Mouse (Mus musculus) forebrain, embryonic 14.5 days (tissue): ENCODE measurements around the gene Gm9639. TPM values are rescaled to one million over a fixed set of nuclear protein-coding genes. Genes with fewer than 3 reads are reported as not detected.
"Not testable (repeated sequence)": the region's sequence is repeated elsewhere in the genome, so short reads cannot be mapped to it uniquely, and the experiment has no call there.

ENCODE experiments used
- ATAC-seq: fragments of 200-750 bp; cut with Nextera tagmentation; 2 replicates; pipeline ENCODE4 v1.8.0; 2017; ENCODE audit warnings: mild to moderate bottlenecking, moderate library complexity
- DNase-seq: peaks from one replicate; pipeline ENCODE4 v3.0.0-alpha.2; 2015; ENCODE audit warnings: low spot score
- H3K27ac ChIP-seq: fragments of 300-500 bp; sonication (generic); 2 replicates; pipeline ENCODE4 v1.5.1; 2014; ENCODE audit warnings: low read depth, mild to moderate bottlenecking, control low read depth, low read length, moderate library complexity
- H3K27me3 ChIP-seq: fragments of 300-500 bp; sonication (generic); replicated peaks from 2 replicates; pipeline ENCODE4 v1.6.1; 2014; ENCODE audit warnings: low read length, control low read depth, mixed read lengths; ENCODE audit not compliant: control insufficient read depth, insufficient read depth
- H3K36me3 ChIP-seq: fragments of 300-500 bp; sonication (generic); 2 replicates; pipeline ENCODE4 v1.6.1; 2014; ENCODE audit warnings: low read length, control low read depth; ENCODE audit not compliant: control insufficient read depth, insufficient read depth
- H3K4me1 ChIP-seq: fragments of 300-500 bp; sonication (generic); 2 replicates; pipeline ENCODE4 v1.6.1; 2014; ENCODE audit warnings: antibody characterized with exemption, low read length, control low read depth; ENCODE audit not compliant: control insufficient read depth, insufficient read depth
- H3K4me2 ChIP-seq: fragments of 300-500 bp; sonication (generic); 2 replicates; pipeline ENCODE4 v1.6.1; 2014; ENCODE audit warnings: mild to moderate bottlenecking, control low read depth, low read length
- H3K4me3 ChIP-seq: fragments of 300-500 bp; sonication (generic); 2 replicates; pipeline ENCODE4 v1.5.1; 2014; ENCODE audit warnings: low read depth, low read length, control low read depth
- H3K9ac ChIP-seq: fragments of 300-500 bp; sonication (generic); 2 replicates; pipeline ENCODE4 v1.6.1; 2014; ENCODE audit warnings: mild to moderate bottlenecking, low read length, control low read depth, moderate library complexity
- H3K9me3 ChIP-seq: fragments of 300-500 bp; sonication (generic); replicated peaks from 2 replicates; pipeline ENCODE4 v1.6.1; 2016; ENCODE audit warnings: low read length, control low read depth, mixed read lengths; ENCODE audit not compliant: control insufficient read depth
- WGBS: fragments of 180-500 bp; shearing (Covaris S2); extraction: QIAGEN DNeasy Blood & Tissue Kit; methylation state at CpG from one replicate; pipeline ENCODE4 v1.1.7; 2014; 5-methylcytosine and 5-hydroxymethylcytosine counted together
- polyA plus RNA-seq: library from polyadenylated mRNA; unstranded; fragments of >200 nt; fragmentation: Nextera tagmentation; extraction: Ambion mirVana; gene quantifications from 2 replicates; pipeline ENCODE4 v1.2.1, GENCODE M21; 2014

Gm9639 gene
- polyA plus RNA-seq, 1 experiment from 2014 or later, result not detected

- not testable (repeated sequence) for H3K27me3 ChIP-seq, H3K9ac ChIP-seq, ATAC-seq, DNase-seq, H3K9me3 ChIP-seq, H3K4me1 ChIP-seq, H3K4me3 ChIP-seq, H3K4me2 ChIP-seq, H3K36me3 ChIP-seq, H3K27ac ChIP-seq
- 78% methylated on average over 1 of the region's 3 CpGs for WGBS
Observed at GRCm38 (mm10) chr10:77772142-77772541, 22.7 kb downstream of the Gm9639 start.

GRCm38 (mm10) chr10:77771225-77771624, 23.7 kb downstream of the Gm9639 start, which contains the start of gene Gm3238:
TSS of gene Gm3238 (minus strand) at chr10:77771325.
- not testable (repeated sequence) for DNase-seq, H3K9ac ChIP-seq, ATAC-seq, H3K27me3 ChIP-seq, H3K4me2 ChIP-seq, H3K36me3 ChIP-seq, H3K9me3 ChIP-seq, H3K27ac ChIP-seq, H3K4me1 ChIP-seq, H3K4me3 ChIP-seq
- WGBS, result 71% methylated on average over 1 of the region's 1 CpGs

- H3K9ac ChIP-seq, result no peak overlapping the region
- H3K4me3 ChIP-seq, result no peak overlapping the region
- ATAC-seq (no peak), DNase-seq (no peak)
- no peak overlapping the region for H3K4me2 ChIP-seq
- no peak overlapping the region for H3K27ac ChIP-seq
- H3K36me3 ChIP-seq, result no peaks in the 10 kb centered on the region
- no peaks in the 10 kb centered on the region for H3K4me1 ChIP-seq
- H3K27me3 ChIP-seq, result no peaks in the 10 kb centered on the region
- H3K9me3 ChIP-seq, result no peaks in the 10 kb centered on the region
- 74% methylated on average over 1 of the region's 1 CpGs for WGBS
Observed at GRCm38 (mm10) chr10:77769727-77770126, 25.1 kb downstream of the Gm9639 start.

GRCm38 (mm10) chr10:77759582-77759981, 35.3 kb downstream of the Gm9639 start, which contains the start of gene Gm3233:
TSS of gene Gm3233 (minus strand) at chr10:77759682.
- no CpG with 5 or more reads among the region's 1 CpGs for WGBS
- not testable (repeated sequence) for H3K9me3 ChIP-seq, H3K4me3 ChIP-seq, ATAC-seq, H3K27me3 ChIP-seq, H3K36me3 ChIP-seq, DNase-seq, H3K4me1 ChIP-seq, H3K9ac ChIP-seq, H3K4me2 ChIP-seq, H3K27ac ChIP-seq

GRCm38 (mm10) chr10:77753448-77753847, 41.4 kb downstream of the Gm9639 start:
- Histone ChIP-seq H3K27ac (no peak overlapping the region), H3K4me2 (no peak overlapping the region), H3K4me3 (no peak overlapping the region), H3K36me3 (no peaks in the 10 kb centered on the region), H3K9ac (no peak overlapping the region), H3K4me1 (no peaks in the 10 kb centered on the region), H3K27me3 (no peaks in the 10 kb centered on the region), H3K9me3 (no peaks in the 10 kb centered on the region)
- no peak for DNase-seq
- ATAC-seq, result no peak

- H3K4me1 ChIP-seq, H3K9ac ChIP-seq, H3K27ac ChIP-seq, H3K9me3 ChIP-seq, H3K4me3 ChIP-seq, H3K27me3 ChIP-seq, ATAC-seq, H3K4me2 ChIP-seq, DNase-seq, H3K36me3 ChIP-seq: not testable (repeated sequence)
- whole genome bisulfite sequencing, result 61% methylated on average over 3 of the region's 3 CpGs
Observed at GRCm38 (mm10) chr10:77752312-77752711, 42.6 kb downstream of the Gm9639 start.

GRCm38 (mm10) chr10:77751254-77751653, 43.6 kb downstream of the Gm9639 start, which contains the start of gene Gm9736:
TSS of gene Gm9736 (minus strand) at chr10:77751354.
- DNase-seq, H3K4me1 ChIP-seq, H3K27me3 ChIP-seq, H3K4me2 ChIP-seq, H3K36me3 ChIP-seq, H3K27ac ChIP-seq, H3K4me3 ChIP-seq, H3K9ac ChIP-seq, ATAC-seq, H3K9me3 ChIP-seq: not testable (repeated sequence)
- WGBS, result 92% methylated on average over 1 of the region's 1 CpGs

GRCm38 (mm10) chr10:77750686-77751085, 44.2 kb downstream of the Gm9639 start:
- H3K36me3 ChIP-seq, ATAC-seq, H3K4me2 ChIP-seq, H3K9me3 ChIP-seq, H3K27ac ChIP-seq, H3K9ac ChIP-seq, H3K4me1 ChIP-seq, H3K4me3 ChIP-seq, DNase-seq, H3K27me3 ChIP-seq: not testable (repeated sequence)
- 47% methylated on average over 1 of the region's 1 CpGs for WGBS
